Mouse (Mus musculus) urinary bladder, postnatal 36 days (tissue): Measurements from ENCODE around the gene Kera.

Source experiments
- DNase-seq, 2 experiments: peaks; one replicate each; pipeline ENCODE4 v3.0.0; 2022; ENCODE audit warnings: low spot score in 2 of 2, mixed read lengths in 1 of 2

Gene Kera

GRCm38 (mm10) chr10:97606579-97606978 lies at the start of gene Kera:
Gene Kera, plus strand, starts transcription at chr10:97606879.
- no peak for DNase-seq

- DNase-seq: no peak
These were observed 41.5 kb upstream of the Kera start, which contains the start of gene Lum for GRCm38 (mm10) chr10:97564957-97565856. Gene Lum, plus strand, starts transcription at chr10:97565128.

DNA sequence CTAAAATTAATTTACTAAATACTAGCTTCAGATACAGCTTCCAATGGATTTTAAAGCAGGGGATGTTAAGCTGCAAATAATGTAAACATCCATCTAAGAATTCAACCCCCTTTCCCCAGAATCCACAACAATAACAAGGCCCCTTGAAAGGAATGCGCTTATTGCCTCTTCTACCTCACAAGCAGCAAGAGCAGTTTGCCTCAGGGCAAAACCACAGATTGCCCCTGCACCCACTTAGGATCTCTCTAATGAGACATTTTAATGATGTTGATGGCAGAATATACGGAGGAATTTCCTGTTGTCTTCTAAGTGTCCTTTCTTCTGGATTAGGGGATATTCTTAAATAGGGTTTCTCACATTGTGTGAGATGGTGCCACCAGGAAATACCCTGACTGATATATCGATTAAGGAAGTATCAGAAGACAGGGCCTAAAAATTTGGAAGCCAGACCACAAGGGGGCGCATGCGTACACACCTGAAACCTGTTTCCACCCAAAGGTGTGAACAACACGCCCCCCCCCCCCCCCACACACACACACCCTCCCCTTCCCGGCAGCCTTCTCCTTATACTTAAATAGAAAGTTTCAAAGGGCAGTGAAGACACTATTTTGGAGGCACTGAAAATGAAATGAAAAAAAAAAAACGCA lies 39.1 kb upstream of the Kera start:
- no peak for DNase-seq

DNA sequence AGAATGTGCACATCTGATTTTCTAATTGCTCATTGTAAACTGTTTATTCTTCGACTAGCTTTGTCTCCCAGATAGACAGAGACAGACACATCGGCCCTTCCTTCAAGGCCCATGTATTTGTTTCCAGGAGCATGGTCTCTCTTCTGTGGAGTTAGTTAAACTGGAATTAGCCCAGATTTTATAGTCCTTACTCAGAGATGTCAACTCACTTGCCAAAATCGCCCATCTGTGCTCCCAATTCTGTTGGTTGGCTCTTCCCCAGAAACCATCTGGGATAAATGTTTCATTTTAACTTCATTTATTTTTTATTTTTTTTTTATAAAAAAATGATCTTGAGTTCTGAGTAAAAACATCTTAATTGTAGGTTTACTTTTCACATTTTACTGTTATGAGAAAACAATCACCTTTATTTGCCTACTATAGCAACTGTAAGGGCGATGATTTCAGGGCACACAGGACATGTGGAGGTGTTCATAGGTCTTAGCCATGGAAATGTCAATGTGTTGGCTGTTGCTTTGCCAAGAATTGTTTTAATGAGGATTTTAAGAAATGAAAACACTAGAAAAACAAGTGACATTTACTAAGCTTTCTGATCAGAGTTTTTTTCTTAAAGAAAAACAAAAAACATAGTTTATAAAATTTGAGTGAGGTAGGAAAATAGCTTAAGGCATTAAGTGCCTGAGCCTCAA lies 24.0 kb upstream of the Kera start:
- no peak for DNase-seq

DNA sequence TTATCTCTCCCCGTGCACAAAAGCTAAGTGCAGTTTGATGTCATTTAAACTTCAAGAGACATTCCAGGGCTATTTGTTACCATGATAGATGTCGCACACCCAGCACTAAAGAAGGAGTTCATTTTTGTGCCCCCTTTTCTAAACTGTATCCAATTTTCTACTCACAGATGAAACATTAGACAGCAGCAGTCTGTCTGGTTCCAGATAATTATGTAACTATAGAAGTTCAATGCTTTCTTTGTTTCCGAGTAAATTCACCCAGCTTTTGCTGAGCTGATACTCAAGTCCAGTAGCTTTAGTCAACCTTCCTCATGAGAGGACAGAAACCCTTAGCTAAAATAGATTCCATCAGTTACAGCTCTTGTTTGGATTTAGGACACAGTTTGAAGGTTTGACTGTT lies 22.5 kb upstream of the Kera start:
- no peak for DNase-seq

DNA sequence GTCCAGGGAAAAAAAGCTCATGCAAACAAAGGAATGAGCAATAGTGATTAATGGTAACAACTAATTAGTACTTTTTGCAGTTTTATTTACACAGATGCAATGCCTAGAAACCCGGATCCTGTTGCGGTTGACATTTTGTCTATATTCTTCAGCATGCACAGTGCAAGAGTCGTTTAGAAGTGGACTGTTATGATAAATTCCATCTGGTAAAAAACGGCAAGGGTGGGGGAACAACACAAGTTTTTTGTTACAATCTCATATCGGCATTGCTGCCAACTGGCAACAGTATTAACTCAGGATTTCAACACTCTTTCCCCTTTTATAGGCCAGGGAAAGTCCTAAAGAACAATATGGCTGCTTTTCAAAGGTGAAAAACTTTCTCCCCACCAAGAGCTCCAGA lies 19.5 kb upstream of the Kera start:
- peak in 1 of 2 experiments; percentile 41 for DNase-seq

DNA sequence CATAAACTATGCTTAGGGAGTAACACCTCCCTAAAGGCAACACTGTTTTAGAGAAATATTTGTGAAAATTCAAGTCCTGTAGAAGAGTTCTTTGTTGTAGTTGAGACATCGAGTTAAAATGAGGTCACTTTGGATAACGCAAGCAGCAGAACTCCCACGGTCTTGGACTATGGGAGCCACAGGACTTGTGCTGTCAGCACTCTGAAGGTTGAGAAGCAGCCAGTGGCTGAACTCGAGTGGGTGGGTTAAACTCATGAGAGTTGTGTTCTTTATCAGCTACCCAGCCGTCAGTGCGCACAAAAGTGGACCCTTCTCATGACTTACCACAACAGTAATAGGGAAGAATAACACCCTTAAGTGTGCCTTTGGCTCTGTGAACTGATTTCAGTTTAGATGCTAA lies 17.1 kb upstream of the Kera start:
- DNase-seq: peak in 1 of 2 experiments; percentile 16

DNA sequence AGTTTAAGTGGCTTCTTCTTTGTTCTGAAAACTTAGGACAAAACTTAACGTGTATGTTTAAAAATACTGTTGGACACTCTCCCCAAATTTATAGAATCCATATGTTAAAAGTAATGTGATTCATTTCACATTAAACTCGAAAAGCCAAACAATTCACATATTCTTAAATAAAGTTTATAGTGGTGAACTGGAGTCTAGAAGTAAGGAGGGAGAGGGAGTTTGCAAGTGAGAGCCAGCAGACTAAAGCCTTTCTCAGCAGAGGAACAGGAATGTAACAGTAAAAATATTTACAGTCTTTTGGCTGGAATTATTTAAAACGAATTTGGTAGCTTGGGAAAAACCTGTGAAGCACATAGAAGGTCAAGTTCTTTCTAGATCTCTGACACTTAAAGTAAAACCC lies 15.6 kb upstream of the Kera start:
- no peak for DNase-seq

GRCm38 (mm10) chr10:97591685-97592084 lies 15.0 kb upstream of the Kera start:
- no peak for DNase-seq

DNA sequence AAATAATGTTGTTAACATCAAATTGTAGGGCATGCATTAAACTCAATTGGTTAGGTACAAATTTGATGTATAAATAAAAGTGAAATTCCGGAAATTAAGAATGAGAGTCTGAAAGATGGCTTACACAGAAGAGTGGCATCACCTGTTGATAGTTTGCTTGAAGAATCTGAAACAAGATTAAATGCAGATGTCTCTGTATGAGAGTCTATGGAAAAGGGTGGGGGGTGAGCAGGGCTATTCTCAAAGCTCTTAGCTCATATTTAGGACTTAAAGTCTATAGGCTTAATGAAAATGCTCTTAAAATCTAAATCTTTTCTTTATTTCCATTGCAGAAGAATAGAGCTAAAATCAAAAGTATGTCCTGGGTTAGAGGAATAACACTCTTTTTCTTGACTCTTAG lies 11.0 kb upstream of the Kera start:
- no peak for DNase-seq

DNA sequence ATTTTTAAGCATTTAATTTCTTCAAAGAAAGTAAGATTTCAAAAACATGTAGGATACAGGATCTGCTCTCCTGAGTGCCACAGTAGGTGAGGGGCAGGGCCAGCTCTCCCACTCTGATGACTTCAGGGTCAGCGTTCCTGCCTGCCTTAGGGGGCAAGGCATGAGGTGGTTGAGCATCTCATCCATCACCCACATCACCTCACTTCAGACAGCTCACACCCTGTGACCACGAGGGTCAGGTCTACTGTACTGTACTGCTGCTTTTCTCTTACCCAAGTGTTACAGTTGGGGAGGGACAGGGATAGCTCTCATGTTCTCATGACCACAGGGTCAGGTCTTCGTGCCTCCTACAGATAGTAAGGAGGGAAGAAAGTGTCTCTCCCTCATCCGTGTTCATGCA lies 4.9 kb upstream of the Kera start:
- no peak for DNase-seq

GRCm38 (mm10) chr10:97603256-97603655 lies 3.4 kb upstream of the Kera start:
- DNase-seq: no peak

- no peak for DNase-seq
These were observed 15.6 kb downstream of the Kera start for GRCm38 (mm10) chr10:97622328-97622727.

- DNase-seq: no peak
These were observed 17.7 kb downstream of the Kera start for GRCm38 (mm10) chr10:97624381-97624780.

- DNase-seq: no peak
These were observed 18.4 kb downstream of the Kera start for GRCm38 (mm10) chr10:97625116-97625515.

DNA sequence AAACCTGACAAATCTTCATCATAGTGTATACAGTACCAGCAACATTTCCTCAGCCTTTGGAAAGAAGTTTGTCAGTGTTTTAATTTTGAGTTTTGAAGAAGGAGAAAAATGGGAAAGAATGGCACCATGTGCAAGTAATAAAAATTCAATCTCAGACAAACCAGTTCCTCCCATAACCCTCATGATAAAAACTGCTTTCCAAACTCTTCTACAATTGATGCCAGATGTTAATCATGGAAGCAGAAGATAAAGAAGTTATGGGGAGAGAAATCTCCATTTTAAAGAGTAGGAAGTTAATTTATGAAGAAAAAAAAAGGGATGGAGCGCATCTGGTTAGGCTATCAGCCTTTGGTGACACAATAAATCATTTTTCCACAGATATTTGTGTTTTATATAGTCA lies 19.9 kb downstream of the Kera start:
- no peak for DNase-seq

GRCm38 (mm10) chr10:97631061-97631460 lies 24.4 kb downstream of the Kera start:
- DNase-seq: no peak

DNA sequence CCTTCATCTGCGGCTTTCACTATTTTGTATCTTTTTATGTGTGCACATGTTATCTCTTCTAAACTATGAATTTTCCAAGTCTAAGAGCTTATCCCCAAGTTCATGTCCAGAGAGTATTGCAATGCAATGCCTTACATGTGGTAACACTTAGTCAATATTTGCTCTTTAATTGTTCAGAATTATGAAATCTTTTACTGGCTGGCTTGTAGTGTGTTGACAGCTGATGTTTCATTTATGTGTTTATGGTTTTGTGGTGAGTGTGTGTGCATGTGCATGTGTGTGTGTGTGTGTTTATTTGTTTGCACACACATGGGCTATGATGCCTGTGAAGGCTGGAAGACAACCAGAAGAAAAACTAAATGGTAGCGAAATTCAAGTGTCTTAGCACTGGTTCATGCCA lies 35.2 kb downstream of the Kera start:
- no peak for DNase-seq

DNA sequence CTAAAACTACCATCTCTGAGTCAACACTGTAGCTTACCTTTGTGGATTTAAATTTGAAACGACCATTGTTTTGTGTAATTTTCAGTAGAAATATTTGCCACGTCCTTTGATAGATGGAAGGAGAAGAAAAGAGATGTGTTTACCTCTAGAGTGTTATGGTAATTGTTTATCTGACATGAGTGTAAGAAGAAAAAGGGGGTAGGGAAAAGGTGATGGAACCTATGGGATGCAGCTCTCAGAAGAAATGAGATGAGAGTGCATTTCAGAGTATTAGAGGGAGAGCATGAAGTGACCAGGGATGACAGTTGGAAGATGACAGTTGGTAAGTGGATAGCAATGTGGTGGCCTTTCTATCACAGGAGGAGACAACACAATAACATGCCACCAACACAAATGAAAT lies 37.1 kb downstream of the Kera start, which contains the start of gene Epyc:
Gene Epyc, plus strand, starts transcription at position 301 of the 400 bp plus-strand sequence.
- DNase-seq: no peak

DNA sequence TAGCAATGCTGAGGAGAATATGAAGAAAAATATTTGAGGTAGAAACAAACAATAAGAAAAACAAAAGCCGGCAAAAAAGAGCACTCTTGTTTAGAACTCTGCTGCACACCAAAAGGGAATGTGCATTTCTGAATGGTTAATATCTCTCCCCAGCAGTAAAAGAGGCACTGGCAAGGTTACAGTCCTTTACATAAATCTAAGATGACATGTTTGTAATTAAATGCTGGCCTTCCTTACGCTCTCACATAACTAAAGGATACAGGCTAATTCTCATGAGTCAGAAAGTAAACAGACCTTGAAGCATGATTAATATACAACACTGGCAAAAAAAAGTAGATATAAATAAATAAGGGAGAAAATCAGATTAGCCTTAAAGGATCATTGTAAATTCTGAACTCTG lies 43.7 kb downstream of the Kera start:
- no peak for DNase-seq

- DNase-seq: no peak
These were observed 52.8 kb downstream of the Kera start for GRCm38 (mm10) chr10:97659489-97659888.
